Mouse (Mus musculus) midbrain, postnatal 0 days (tissue): ENCODE results near the gene Dnajc13. TPM values are rescaled to one million over a fixed set of nuclear protein-coding genes. Genes with fewer than 3 reads are reported as not detected.

Experiments used
- ATAC-seq: fragments of 200-750 bp; cut with Nextera tagmentation; 2 replicates; pipeline ENCODE4 v1.8.0; 2017; ENCODE audit warnings: moderate number of reproducible peaks, mild to moderate bottlenecking, moderate TSS enrichment, moderate library complexity; ENCODE audit not compliant: low FRiP score
- DNase-seq: peaks from one replicate; pipeline ENCODE4 v3.0.0-alpha.2; 2015; ENCODE audit warnings: low spot score
- H3K27ac ChIP-seq: fragments of 300-500 bp; sonication (generic); 2 replicates; pipeline ENCODE4 v1.5.1; 2014; ENCODE audit warnings: low read depth, mild to moderate bottlenecking, low read length, mixed read lengths
- H3K27me3 ChIP-seq: fragments of 300-500 bp; sonication (generic); 2 replicates; pipeline ENCODE4 v1.6.1; 2014; ENCODE audit warnings: low read length, control low read depth, mixed read lengths; ENCODE audit not compliant: insufficient read depth
- H3K36me3 ChIP-seq: fragments of 300-500 bp; sonication (generic); 2 replicates; pipeline ENCODE4 v1.6.1; 2014; ENCODE audit warnings: low read length, control low read depth, mixed read lengths; ENCODE audit not compliant: insufficient read depth
- H3K4me1 ChIP-seq: fragments of 300-500 bp; sonication (generic); 2 replicates; pipeline ENCODE4 v1.6.1; 2014; ENCODE audit warnings: mild to moderate bottlenecking, control low read depth, antibody characterized with exemption, low read length, mixed read lengths; ENCODE audit not compliant: insufficient read depth
- H3K4me2 ChIP-seq: fragments of 300-500 bp; sonication (generic); 2 replicates; pipeline ENCODE4 v1.6.1; 2014; ENCODE audit warnings: low read depth, mild to moderate bottlenecking, low read length, mixed read lengths; ENCODE audit not compliant: poor library complexity, severe bottlenecking
- H3K4me3 ChIP-seq: fragments of 300-500 bp; sonication (generic); 2 replicates; pipeline ENCODE4 v1.5.1; 2014; ENCODE audit warnings: low read depth, mild to moderate bottlenecking, low read length, moderate library complexity
- H3K9ac ChIP-seq: fragments of 300-500 bp; sonication (generic); replicated peaks from 2 replicates; pipeline ENCODE4 v1.6.1; 2014; ENCODE audit warnings: mild to moderate bottlenecking, low read length, moderate library complexity, mixed read lengths; ENCODE audit not compliant: poor library complexity, severe bottlenecking
- H3K9me3 ChIP-seq: fragments of 300-500 bp; sonication (generic); 2 replicates; pipeline ENCODE4 v1.6.1; 2016; ENCODE audit warnings: low read length, control low read depth
- CTCF ChIP-seq: IDR thresholded peaks from 2 replicates; pipeline ENCODE4 v1.5.1; 2016; ENCODE audit warnings: antibody characterized with exemption, mild to moderate bottlenecking
- WGBS: fragments of 180-500 bp; shearing (Covaris S2); extraction: QIAGEN DNeasy Blood & Tissue Kit; methylation state at CpG from one replicate; pipeline ENCODE4 v1.1.7; 2014; 5-methylcytosine and 5-hydroxymethylcytosine counted together
- polyA plus RNA-seq: library from polyadenylated mRNA; unstranded; fragments of >200 nt; fragmentation: Nextera tagmentation; extraction: Ambion mirVana; gene quantifications from 2 replicates; pipeline ENCODE4 v1.2.1, GENCODE M21; 2015
- total RNA-seq: library from RNA; depleted of rRNA; stranded (reverse); fragments of >200 nt; gene quantifications from 2 replicates; pipeline ENCODE4 v1.2.3, GENCODE M21; 2014

Gene Dnajc13
- total and polyA plus RNA-seq, 2 experiments from 2014 or later, result 16.7 to 76.4 TPM

DNA sequence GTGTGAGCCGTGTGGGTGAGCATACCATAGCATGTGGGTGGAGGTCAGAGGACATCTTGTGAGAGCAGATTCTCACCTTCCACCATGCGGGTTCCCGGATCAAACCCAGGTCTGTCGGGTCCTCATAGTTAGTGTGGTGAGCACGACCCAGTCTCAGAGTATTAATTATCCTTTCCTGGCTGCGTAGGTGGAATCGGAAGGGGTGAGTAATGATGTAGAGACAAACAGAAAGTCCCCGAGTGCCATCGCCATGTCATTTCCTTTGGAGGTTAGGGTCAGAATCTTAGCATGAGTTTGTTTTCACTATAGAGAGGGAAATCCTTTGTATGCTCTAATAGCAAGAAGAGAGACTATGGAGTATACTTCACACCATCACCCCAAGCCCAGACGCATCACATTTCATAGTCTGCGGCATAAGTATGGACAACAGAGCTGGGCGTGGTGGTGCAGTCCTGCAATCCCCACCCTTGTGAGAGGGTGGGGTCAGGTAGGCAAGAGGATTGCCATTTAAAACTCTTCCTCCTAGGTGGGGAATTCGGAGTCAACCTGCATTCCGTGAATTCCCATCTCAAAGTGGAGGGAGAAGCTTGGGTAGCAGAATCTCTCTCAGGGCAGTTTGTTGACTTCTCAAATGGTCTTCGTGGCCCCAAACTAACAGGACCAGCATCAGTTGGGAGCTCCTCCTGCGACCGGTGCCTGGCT is 12.5 kb upstream of the Dnajc13 start:
- ATAC-seq, result no peak
- WGBS, result 90% methylated on average over 17 of the region's 17 CpGs

DNA sequence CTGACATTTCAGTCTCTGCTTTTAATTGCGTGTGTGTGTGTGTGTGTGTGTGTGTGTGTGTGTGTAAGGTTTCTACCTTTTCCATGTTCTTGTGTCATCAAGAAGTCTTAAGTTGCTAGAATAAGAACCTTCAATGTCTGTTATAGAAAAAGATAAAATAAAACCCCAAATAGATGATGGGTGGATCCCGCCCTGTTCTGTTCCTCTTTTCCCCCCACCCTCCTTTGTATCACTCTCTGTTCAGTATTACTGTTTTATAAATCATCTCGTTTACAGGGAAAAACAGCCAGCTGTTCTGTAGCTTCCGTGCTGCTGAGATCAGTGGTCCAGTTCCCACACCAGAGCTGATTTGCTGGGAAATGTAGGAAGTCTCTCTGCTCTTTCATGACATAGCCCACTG is 9.3 kb upstream of the Dnajc13 start:
- WGBS, result 87% methylated on average over 4 of the region's 4 CpGs
- Histone ChIP-seq H3K27me3 (no peaks in the 10 kb centered on the region), H3K4me3 (no peak overlapping the region), H3K9ac (no peak overlapping the region), H3K27ac (no peak overlapping the region), H3K36me3 (no peaks in the 10 kb centered on the region), H3K4me2 (no peak overlapping the region), H3K9me3 (no peaks in the 10 kb centered on the region), H3K4me1 (no peaks in the 10 kb centered on the region)
- no peak for DNase-seq
- ATAC-seq, result no peak
- no peak for TF ChIP-seq CTCF

More for the DNA sequence above, 12.5 kb upstream of the Dnajc13 start:
- Histone ChIP-seq H3K9ac (no peak overlapping the region), H3K9me3 (no peaks in the 10 kb centered on the region), H3K27ac (no peak overlapping the region), H3K27me3 (no peaks in the 10 kb centered on the region), H3K4me1 (no peaks in the 10 kb centered on the region), H3K4me2 (no peak overlapping the region), H3K36me3 (no peaks in the 10 kb centered on the region), H3K4me3 (no peak overlapping the region)
- no peak for TF ChIP-seq CTCF
- DNase-seq, result no peak

DNA sequence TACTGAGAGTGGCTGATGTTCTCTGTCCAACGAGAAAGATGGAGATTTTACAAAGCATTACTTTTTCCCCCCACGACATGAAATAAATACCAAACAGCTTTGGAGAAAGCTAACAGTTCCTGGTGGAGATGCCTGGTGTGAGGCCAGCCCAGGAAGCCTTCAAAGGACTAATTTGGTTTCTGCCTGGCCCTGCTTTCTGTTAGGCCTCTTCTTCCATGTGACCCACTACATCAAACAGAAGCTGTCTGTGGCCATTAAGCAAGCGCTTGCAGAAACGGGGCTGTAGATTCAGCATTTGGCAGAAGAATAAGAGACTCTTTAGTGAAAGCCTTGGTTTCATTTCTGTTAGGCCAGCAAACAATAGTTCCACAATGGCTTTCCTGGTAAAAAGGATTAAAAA is 8.9 kb upstream of the Dnajc13 start:
- Histone ChIP-seq H3K27ac (no peak overlapping the region), H3K9me3 (no peaks in the 10 kb centered on the region), H3K4me3 (no peak overlapping the region), H3K36me3 (no peaks in the 10 kb centered on the region), H3K27me3 (no peaks in the 10 kb centered on the region), H3K4me1 (no peaks in the 10 kb centered on the region), H3K4me2 (no peak overlapping the region), H3K9ac (no peak overlapping the region)
- DNase-seq (no peak), ATAC-seq (no peak)
- WGBS, result 65% methylated on average over 4 of the region's 4 CpGs
- TF ChIP-seq CTCF, result no peak

DNA sequence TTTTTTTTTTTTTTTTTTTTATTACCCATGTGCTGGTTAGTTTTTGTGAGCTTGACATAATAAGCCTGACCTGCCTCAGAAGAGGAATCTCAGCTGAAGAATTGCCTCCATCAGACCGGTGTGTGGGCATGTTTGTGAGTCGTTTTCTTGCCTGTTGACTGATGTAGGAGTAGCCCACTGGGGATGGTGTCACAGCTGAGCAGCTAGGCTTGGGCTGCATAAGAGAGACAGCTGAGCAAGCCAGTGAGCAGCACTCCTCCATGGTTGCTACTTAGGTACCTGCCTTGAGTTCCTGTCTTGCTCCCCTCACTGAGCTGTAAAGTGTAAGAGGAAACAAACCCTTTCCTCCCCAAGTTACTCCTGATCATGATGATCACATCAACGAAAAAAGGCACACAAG is 7.2 kb upstream of the Dnajc13 start:
- no peak for DNase-seq
- H3K4me2 ChIP-seq, result no peak overlapping the region
- ATAC-seq, result no peak
- H3K9ac ChIP-seq, result no peak overlapping the region
- no peak for TF ChIP-seq CTCF
- H3K9me3 ChIP-seq, result no peaks in the 10 kb centered on the region
- 73% methylated on average over 3 of the region's 3 CpGs for WGBS
- H3K36me3 ChIP-seq, result no peaks in the 10 kb centered on the region
- H3K4me3 ChIP-seq, result no peak overlapping the region
- no peaks in the 10 kb centered on the region for H3K27me3 ChIP-seq
- no peaks in the 10 kb centered on the region for H3K4me1 ChIP-seq
- H3K27ac ChIP-seq, result no peak overlapping the region

DNA sequence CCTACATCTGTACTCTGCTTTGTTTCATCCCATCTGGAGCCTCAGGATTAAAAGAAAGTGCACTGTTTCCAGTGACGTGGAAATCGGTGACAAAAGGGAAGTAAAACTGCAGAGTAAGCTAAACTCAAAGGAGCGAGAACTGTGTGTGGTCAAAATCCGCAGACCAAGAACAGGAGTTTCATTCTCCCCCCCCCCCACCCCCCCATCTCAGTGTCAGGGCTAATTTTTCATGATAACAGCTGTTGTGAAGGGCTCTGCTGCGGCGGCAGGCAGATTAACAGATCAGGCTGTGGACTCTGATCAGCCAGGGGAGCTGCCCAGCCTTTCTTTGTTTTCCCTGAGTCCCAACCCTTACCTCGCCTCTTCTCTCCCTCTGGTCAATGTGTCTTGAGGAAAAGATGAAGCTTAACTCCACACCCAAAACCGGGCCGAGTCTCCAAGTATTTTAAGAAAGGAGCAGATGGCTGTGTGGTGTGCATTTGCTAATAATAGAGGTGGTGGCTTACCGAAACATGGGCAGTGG is 6.7 kb upstream of the Dnajc13 start:
- ATAC-seq, result no peak
- WGBS, result 29% methylated on average over 10 of the region's 10 CpGs
- Histone ChIP-seq H3K27me3 (no peaks in the 10 kb centered on the region), H3K4me2 (no peak overlapping the region), H3K27ac (no peak overlapping the region), H3K4me3 (no peak overlapping the region), H3K9ac (no peak overlapping the region), H3K36me3 (no peaks in the 10 kb centered on the region), H3K4me1 (no peaks in the 10 kb centered on the region), H3K9me3 (no peaks in the 10 kb centered on the region)
- TF ChIP-seq CTCF, result no peak
- no peak for DNase-seq

DNA sequence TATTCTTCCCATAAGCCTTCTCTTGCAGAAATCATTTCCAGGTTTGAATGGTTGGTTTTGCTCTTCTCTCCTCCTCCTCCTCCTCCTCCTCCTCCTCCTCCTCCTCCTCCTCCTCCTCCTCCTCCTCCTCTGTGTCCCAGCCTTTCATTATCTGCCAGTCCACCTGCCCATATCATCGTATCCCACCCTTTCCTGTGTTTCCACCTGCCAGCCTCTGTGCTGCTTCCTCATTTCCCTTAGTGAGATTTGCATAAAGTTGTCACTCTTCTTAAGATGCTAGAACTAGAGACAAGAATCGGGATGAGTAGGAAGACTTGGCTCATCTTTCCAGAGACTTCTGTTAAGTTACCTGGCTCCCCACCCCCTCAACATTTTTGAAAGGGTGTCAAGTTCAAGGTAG is 1.8 kb upstream of the Dnajc13 start:
- H3K4me1 ChIP-seq, result peaks cover 6% of the 10 kb centered on the region
- no peak overlapping the region for H3K27ac ChIP-seq
- H3K36me3 ChIP-seq, result no peaks in the 10 kb centered on the region
- no peak for ATAC-seq
- H3K4me3 ChIP-seq, result no peak overlapping the region
- no peak for TF ChIP-seq CTCF
- WGBS, result 92% methylated on average over 2 of the region's 2 CpGs
- H3K4me2 ChIP-seq, result no peak overlapping the region
- H3K9ac ChIP-seq, result no peak overlapping the region
- H3K27me3 ChIP-seq, result no peaks in the 10 kb centered on the region
- no peak for DNase-seq
- H3K9me3 ChIP-seq, result no peaks in the 10 kb centered on the region
